Mouse (Mus musculus) brain, embryonic 14.5 days (tissue): Measurements from ENCODE around the gene Nek10.

ENCODE experiments used
- CTCF ChIP-seq: fragments of 200-500 bp; IDR thresholded peaks from 2 replicates; pipeline ENCODE4 v1.5.1; 2012; ENCODE audit warnings: inconsistent platforms, mild to moderate bottlenecking, moderate library complexity, borderline replicate concordance; ENCODE audit not compliant: insufficient read depth, insufficient read length; ENCODE audit errors: extremely low read depth
- POLR2A ChIP-seq: fragments of 200-500 bp; IDR thresholded peaks from 2 replicates; pipeline ENCODE4 v1.6.1; 2012; ENCODE audit warnings: mild to moderate bottlenecking, inconsistent platforms, borderline replicate concordance; ENCODE audit not compliant: poor library complexity, insufficient read depth, insufficient read length, severe bottlenecking; ENCODE audit errors: extremely low read depth

GRCm38 (mm10) chr14:14871121-14871520 is 67.9 kb downstream of the Nek10 start:
- TF ChIP-seq CTCF, result no peak
- no peak for TF ChIP-seq POLR2A
